Mouse (Mus musculus): ENCODE data around the gene Abcb1b. TPM values are rescaled to one million over a fixed set of nuclear protein-coding genes. Genes with fewer than 3 reads are reported as not detected.

Abcb1b gene
- total RNA-seq, 2 experiments from 2014 or later: 22.7 to 29.6 TPM

Other genes with a start within 250 kb of the Abcb1b start
- gene Rundc3b, start 175.2 kb upstream of the Abcb1b start, total RNA-seq (2014; fragmentation: Nextera tagmentation): 0.19 and 0.26 TPM in 2 replicates
- gene Rundc3b, start 175.2 kb upstream of the Abcb1b start, total RNA-seq (2017): 0.98 and 1.2 TPM in 2 replicates
- not detected in 2 replicates for gene Abcb1a, start 138.1 kb upstream of the Abcb1b start, total RNA-seq (2014; fragmentation: Nextera tagmentation)
- 0.04 and 0.10 TPM in 2 replicates for gene Abcb1a, start 138.1 kb upstream of the Abcb1b start, total RNA-seq (2017)
- gene Abcb4, start 95.6 kb downstream of the Abcb1b start, total RNA-seq (2014; fragmentation: Nextera tagmentation): 1.4 and 2.7 TPM in 2 replicates
- gene Abcb4, start 95.6 kb downstream of the Abcb1b start, total RNA-seq (2017): 1.4 and 2.0 TPM in 2 replicates
- 20.0 and 25.7 TPM in 2 replicates for gene Crot, start 199.2 kb downstream of the Abcb1b start, total RNA-seq (2014; fragmentation: Nextera tagmentation)
- gene Crot, start 199.2 kb downstream of the Abcb1b start, total RNA-seq (2017): 45.0 and 51.7 TPM in 2 replicates